Mouse (Mus musculus): ENCODE data around the gene Ntrk1. TPM values are rescaled to one million over a fixed set of nuclear protein-coding genes. Genes with fewer than 3 reads are reported as not detected.
A peak's percentile ranks its signal among the peaks of the same experiment; 100 is the strongest.
"Not testable (repeated sequence)": the region's sequence is repeated elsewhere in the genome, so short reads cannot be mapped to it uniquely, and the experiment has no call there.

Ntrk1 gene
- total and polyA plus RNA-seq, 3 experiments = 0.14 to 0.57 (median 0.16) TPM

- Histone ChIP-seq H3K27me3 (ENCODE audit: control insufficient read depth, insufficient read depth, low read length) (no peaks in the 10 kb centered on the region), H3K9ac (ENCODE audit: low read depth, low read length) (no peak overlapping the region), H3K27ac (no peak overlapping the region), H3K4me1 (ENCODE audit: control insufficient read depth, insufficient read depth, low read length) (no peaks in the 10 kb centered on the region), H3K4me3 (no peak overlapping the region), H3K36me3 (ENCODE audit: control insufficient read depth, insufficient read depth, low read length) (no peaks in the 10 kb centered on the region), H3K79me2 (replicated peaks; ENCODE audit: control insufficient read depth, insufficient read depth, low read length) (no peaks in the 10 kb centered on the region)
- TF ChIP-seq CTCF (IDR thresholded peaks at IDR 0.05) = no peak
- no peak for TF ChIP-seq POLR2A (IDR thresholded peaks at IDR 0.05; ENCODE audit: insufficient read depth, low read depth, low read length)
- no peak for TF ChIP-seq EP300 (IDR thresholded peaks at IDR 0.05; ENCODE audit: insufficient read depth, low read depth, low read length)
- intact Hi-C loops (cut with DNase I) = no loop called here
- 29% methylated on average over 4 of the region's 4 CpGs for WGBS
- no peak for DNase-seq
These were observed 33.5 kb upstream of the Ntrk1 start for GRCm38 (mm10) chr3:87828435-87828834.

GRCm38 (mm10) chr3:87824206-87824605 lies 29.2 kb upstream of the Ntrk1 start, which contains the start of gene Pear1:
TSS of gene Pear1 (minus strand) at chr3:87824306.
- H3K27me3 ChIP-seq (ENCODE audit: control insufficient read depth, insufficient read depth, low read length); H3K27ac ChIP-seq; H3K79me2 ChIP-seq (replicated peaks; ENCODE audit: control insufficient read depth, insufficient read depth, low read length); H3K9ac ChIP-seq (ENCODE audit: low read depth, low read length); DNase-seq; H3K4me3 ChIP-seq; H3K4me1 ChIP-seq (ENCODE audit: control insufficient read depth, insufficient read depth, low read length); intact Hi-C loops (cut with DNase I); H3K36me3 ChIP-seq (ENCODE audit: control insufficient read depth, insufficient read depth, low read length): not testable (repeated sequence)
- WGBS = 78% methylated on average over 1 of the region's 1 CpGs

GRCm38 (mm10) chr3:87818226-87818625 lies 23.3 kb upstream of the Ntrk1 start:
- H3K27me3 ChIP-seq (ENCODE audit: control insufficient read depth, insufficient read depth, low read length) = no peaks in the 10 kb centered on the region
- no peak overlapping the region for H3K9ac ChIP-seq (ENCODE audit: low read depth, low read length)
- intact Hi-C loops (cut with DNase I) = loop anchor here (5.0 kb wide), 1 partner anchor 61 kb away; no protein-coding TSS in a partner anchor
- no peak overlapping the region for H3K4me3 ChIP-seq
- peaks cover 1% of the 10 kb centered on the region; the same call in 1 of the 2 replicates for H3K4me1 ChIP-seq (ENCODE audit: control insufficient read depth, insufficient read depth, low read length)
- H3K36me3 ChIP-seq (ENCODE audit: control insufficient read depth, insufficient read depth, low read length) = no peaks in the 10 kb centered on the region
- TF ChIP-seq CTCF (IDR thresholded peaks at IDR 0.05) (no peak), POLR2A (IDR thresholded peaks at IDR 0.05; ENCODE audit: insufficient read depth, low read depth, low read length) (no peak), EP300 (IDR thresholded peaks at IDR 0.05; ENCODE audit: insufficient read depth, low read depth, low read length) (no peak)
- DNase-seq = no peak
- WGBS = 78% methylated on average over 12 of the region's 12 CpGs
- H3K27ac ChIP-seq = no peak overlapping the region
- H3K79me2 ChIP-seq (replicated peaks; ENCODE audit: control insufficient read depth, insufficient read depth, low read length) = no peaks in the 10 kb centered on the region

- intact Hi-C loops (cut with DNase I) = loop anchor here (1.0 to 5.0 kb wide), 3 partner anchors 21 to 59 kb away; partner anchors contain the start of gene Ntrk1
- 5% methylated on average over 12 of the region's 12 CpGs for WGBS
- no peaks in the 10 kb centered on the region for H3K27me3 ChIP-seq (ENCODE audit: control insufficient read depth, insufficient read depth, low read length)
- H3K4me3 ChIP-seq = no peak overlapping the region
- no peak overlapping the region for H3K27ac ChIP-seq
- DNase-seq = peak; percentile 64 to 73
- H3K4me1 ChIP-seq (ENCODE audit: control insufficient read depth, insufficient read depth, low read length) = peaks cover 1% of the 10 kb centered on the region; the same call in 1 of the 2 replicates
- no peaks in the 10 kb centered on the region for H3K79me2 ChIP-seq (replicated peaks; ENCODE audit: control insufficient read depth, insufficient read depth, low read length)
- TF ChIP-seq POLR2A (IDR thresholded peaks at IDR 0.05; ENCODE audit: insufficient read depth, low read depth, low read length) (no peak), CTCF (IDR thresholded peaks at IDR 0.05) (peak; percentile 94), EP300 (IDR thresholded peaks at IDR 0.05; ENCODE audit: insufficient read depth, low read depth, low read length) (peak; percentile 85)
- no peaks in the 10 kb centered on the region for H3K36me3 ChIP-seq (ENCODE audit: control insufficient read depth, insufficient read depth, low read length)
- H3K9ac ChIP-seq (ENCODE audit: low read depth, low read length) = no peak overlapping the region
These were observed 21.7 kb upstream of the Ntrk1 start for GRCm38 (mm10) chr3:87816646-87817093.

GRCm38 (mm10) chr3:87816166-87816565 lies 21.2 kb upstream of the Ntrk1 start:
- Histone ChIP-seq H3K36me3 (ENCODE audit: control insufficient read depth, insufficient read depth, low read length) (no peaks in the 10 kb centered on the region), H3K27me3 (ENCODE audit: control insufficient read depth, insufficient read depth, low read length) (no peaks in the 10 kb centered on the region), H3K27ac (no peak overlapping the region), H3K4me1 (ENCODE audit: control insufficient read depth, insufficient read depth, low read length) (peaks cover 1% of the 10 kb centered on the region; the same call in 1 of the 2 replicates), H3K79me2 (replicated peaks; ENCODE audit: control insufficient read depth, insufficient read depth, low read length) (no peaks in the 10 kb centered on the region), H3K9ac (ENCODE audit: low read depth, low read length) (no peak overlapping the region), H3K4me3 (no peak overlapping the region)
- 50% methylated on average over 6 of the region's 6 CpGs for WGBS
- intact Hi-C loops (cut with DNase I) = loop anchor here (1.0 to 5.0 kb wide), 3 partner anchors 21 to 59 kb away; partner anchors contain the start of gene Ntrk1
- DNase-seq = no peak
- TF ChIP-seq CTCF (IDR thresholded peaks at IDR 0.05) (no peak), POLR2A (IDR thresholded peaks at IDR 0.05; ENCODE audit: insufficient read depth, low read depth, low read length) (no peak), EP300 (IDR thresholded peaks at IDR 0.05; ENCODE audit: insufficient read depth, low read depth, low read length) (no peak)

- WGBS = 28% methylated on average over 10 of the region's 10 CpGs
These were observed 17.9 kb upstream of the Ntrk1 start for GRCm38 (mm10) chr3:87812873-87813272.

More at GRCm38 (mm10) chr3:87812873-87813272, 17.9 kb upstream of the Ntrk1 start:
- Histone ChIP-seq H3K4me3 (no peak overlapping the region), H3K4me1 (ENCODE audit: control insufficient read depth, insufficient read depth, low read length) (peaks cover 1% of the 10 kb centered on the region; the same call in 1 of the 2 replicates), H3K36me3 (ENCODE audit: control insufficient read depth, insufficient read depth, low read length) (no peaks in the 10 kb centered on the region), H3K79me2 (replicated peaks; ENCODE audit: control insufficient read depth, insufficient read depth, low read length) (no peaks in the 10 kb centered on the region), H3K27ac (no peak overlapping the region), H3K9ac (ENCODE audit: low read depth, low read length) (no peak overlapping the region), H3K27me3 (ENCODE audit: control insufficient read depth, insufficient read depth, low read length) (peaks cover 12% of the 10 kb centered on the region)
- TF ChIP-seq POLR2A (IDR thresholded peaks at IDR 0.05; ENCODE audit: insufficient read depth, low read depth, low read length) (no peak), EP300 (IDR thresholded peaks at IDR 0.05; ENCODE audit: insufficient read depth, low read depth, low read length) (no peak), CTCF (IDR thresholded peaks at IDR 0.05) (no peak)
- no peak for DNase-seq
- intact Hi-C loops (cut with DNase I) = no loop called here

Measured in heart, adult 2 months (tissue).